Mouse (Mus musculus) kidney, postnatal 0 days (tissue): Measurements from ENCODE around the gene Nudt17. TPM values are rescaled to one million over a fixed set of nuclear protein-coding genes. Genes with fewer than 3 reads are reported as not detected.
"Not testable (repeated sequence)": the region's sequence is repeated elsewhere in the genome, so short reads cannot be mapped to it uniquely, and the experiment has no call there.

Experiments used
- ATAC-seq: fragments of 200-750 bp; cut with Nextera tagmentation; replicated peaks from 2 replicates; pipeline ENCODE4 v1.8.0; 2017; ENCODE audit warnings: low read depth, moderate number of reproducible peaks, moderate TSS enrichment, moderate library complexity; ENCODE audit not compliant: low FRiP score
- DNase-seq: peaks from one replicate; pipeline ENCODE4 v3.0.0-alpha.2; 2016; ENCODE audit warnings: low spot score
- H3K27ac ChIP-seq: fragments of 300-500 bp; sonication (generic); 2 replicates; pipeline ENCODE4 v1.5.1; 2014; ENCODE audit warnings: mild to moderate bottlenecking
- H3K27me3 ChIP-seq: fragments of 300-500 bp; sonication (generic); 2 replicates; pipeline ENCODE4 v1.6.1; 2014; ENCODE audit warnings: low read length, mixed read lengths; ENCODE audit not compliant: insufficient read depth
- H3K36me3 ChIP-seq: fragments of 300-500 bp; sonication (generic); 2 replicates; pipeline ENCODE4 v1.6.1; 2014; ENCODE audit warnings: low read length, mixed read lengths; ENCODE audit not compliant: insufficient read depth
- H3K4me1 ChIP-seq: fragments of 300-500 bp; sonication (generic); replicated peaks from 2 replicates; pipeline ENCODE4 v1.6.1; 2014; ENCODE audit warnings: antibody characterized with exemption, low read length, mixed read lengths; ENCODE audit not compliant: insufficient read depth
- H3K4me2 ChIP-seq: fragments of 300-500 bp; sonication (generic); 2 replicates; pipeline ENCODE4 v1.6.1; 2014; ENCODE audit warnings: mild to moderate bottlenecking, low read length, moderate library complexity, mixed read lengths
- H3K4me3 ChIP-seq: fragments of 300-500 bp; sonication (generic); replicated peaks from 2 replicates; pipeline ENCODE4 v1.5.1; 2014; ENCODE audit warnings: low read depth, low read length
- H3K9ac ChIP-seq: fragments of 300-500 bp; sonication (generic); 2 replicates; pipeline ENCODE4 v1.6.1; 2014; ENCODE audit warnings: low read depth, low read length
- H3K9me3 ChIP-seq: fragments of 300-500 bp; sonication (generic); replicated peaks from 2 replicates; pipeline ENCODE4 v1.6.1; 2016; ENCODE audit warnings: low read length, inconsistent platforms, mixed read lengths
- CTCF ChIP-seq: IDR thresholded peaks from 2 replicates; pipeline ENCODE4 v1.5.1; 2016; ENCODE audit warnings: antibody characterized with exemption, low read depth, mild to moderate bottlenecking, moderate library complexity
- WGBS: fragments of 180-500 bp; shearing (Covaris S2); extraction: QIAGEN DNeasy Blood & Tissue Kit; methylation state at CpG from one replicate; pipeline ENCODE4 v1.1.7; 2014; 5-methylcytosine and 5-hydroxymethylcytosine counted together
- polyA plus RNA-seq: library from polyadenylated mRNA; unstranded; fragments of >200 nt; fragmentation: Nextera tagmentation; extraction: Ambion mirVana; gene quantifications from 2 replicates; pipeline ENCODE4 v1.2.1, GENCODE M21; 2015

The Nudt17 gene
- polyA plus RNA-seq = 8.2 and 9.5 TPM in 2 replicates

- TF ChIP-seq CTCF = peak; percentile 98
- H3K27me3 ChIP-seq = no peaks in the 10 kb centered on the region
- H3K36me3 ChIP-seq = peaks cover 40% of the 10 kb centered on the region
- H3K4me3 ChIP-seq = peak within 1 kb of the TSS; percentile 43
- H3K4me2 ChIP-seq = peak within 1 kb of the TSS; percentile 91
- no peaks in the 10 kb centered on the region for H3K4me1 ChIP-seq
- ATAC-seq (peak; percentile 79), DNase-seq (peak; percentile 86)
- peak within 1 kb of the TSS; percentile 63 for H3K9ac ChIP-seq
- no peaks in the 10 kb centered on the region for H3K9me3 ChIP-seq
- WGBS = 4% methylated on average over 42 of the region's 42 CpGs
- no peak within 1 kb of the TSS for H3K27ac ChIP-seq
These were observed at the start of gene Nudt17 for GRCm38 (mm10) chr3:96707903-96708683. TSS of gene Nudt17 (minus strand) at chr3:96708562.

GRCm38 (mm10) chr3:96757691-96758090 lies 49.3 kb upstream of the Nudt17 start:
- Histone ChIP-seq H3K27me3 (no peaks in the 10 kb centered on the region), H3K4me3 (no peak overlapping the region), H3K27ac (no peak overlapping the region), H3K4me1 (no peaks in the 10 kb centered on the region), H3K36me3 (0 out of 2 replicates have a peak, but pooled peaks cover 3% of the 10 kb centered on the region), H3K9me3 (no peaks in the 10 kb centered on the region), H3K9ac (no peak overlapping the region), H3K4me2 (no peak overlapping the region)
- 85% methylated on average over 7 of the region's 7 CpGs for WGBS
- DNase-seq (no peak), ATAC-seq (no peak)
- no peak for TF ChIP-seq CTCF

GRCm38 (mm10) chr3:96755935-96756334 lies 47.6 kb upstream of the Nudt17 start:
- H3K4me3 ChIP-seq = no peak overlapping the region
- H3K9ac ChIP-seq = no peak overlapping the region
- H3K4me1 ChIP-seq = no peaks in the 10 kb centered on the region
- ATAC-seq = no peak
- no peaks in the 10 kb centered on the region for H3K9me3 ChIP-seq
- no peak overlapping the region for H3K27ac ChIP-seq
- WGBS = 76% methylated on average over 1 of the region's 1 CpGs
- DNase-seq = peak; percentile 14
- H3K36me3 ChIP-seq = 0 out of 2 replicates have a peak, but pooled peaks cover 3% of the 10 kb centered on the region
- no peaks in the 10 kb centered on the region for H3K27me3 ChIP-seq
- no peak for TF ChIP-seq CTCF
- H3K4me2 ChIP-seq = no peak overlapping the region

GRCm38 (mm10) chr3:96746829-96747228 lies 38.5 kb upstream of the Nudt17 start:
- no peaks in the 10 kb centered on the region for H3K27me3 ChIP-seq
- H3K36me3 ChIP-seq = no peaks in the 10 kb centered on the region
- 48% methylated on average over 1 of the region's 1 CpGs for WGBS
- no peak for ATAC-seq
- no peak overlapping the region for H3K4me2 ChIP-seq
- H3K4me1 ChIP-seq = no peaks in the 10 kb centered on the region
- DNase-seq = peak; percentile 21
- no peak overlapping the region for H3K4me3 ChIP-seq
- H3K9ac ChIP-seq = no peak overlapping the region
- H3K27ac ChIP-seq = no peak overlapping the region
- no peaks in the 10 kb centered on the region for H3K9me3 ChIP-seq
- no peak for TF ChIP-seq CTCF

- WGBS = 90% methylated on average over 3 of the region's 3 CpGs
- no peak overlapping the region for H3K4me3 ChIP-seq
- no peak for DNase-seq
- no peaks in the 10 kb centered on the region for H3K9me3 ChIP-seq
- ATAC-seq = no peak
- H3K9ac ChIP-seq = no peak overlapping the region
- no peaks in the 10 kb centered on the region for H3K36me3 ChIP-seq
- no peak overlapping the region for H3K4me2 ChIP-seq
- no peaks in the 10 kb centered on the region for H3K27me3 ChIP-seq
- TF ChIP-seq CTCF = no peak
- no peaks in the 10 kb centered on the region for H3K4me1 ChIP-seq
- H3K27ac ChIP-seq = no peak overlapping the region
These were observed 36.0 kb upstream of the Nudt17 start for GRCm38 (mm10) chr3:96744348-96744747.

- not testable (repeated sequence) for H3K4me3 ChIP-seq, H3K4me2 ChIP-seq, ATAC-seq, H3K27ac ChIP-seq, H3K9me3 ChIP-seq, H3K4me1 ChIP-seq, DNase-seq, H3K9ac ChIP-seq, H3K36me3 ChIP-seq, H3K27me3 ChIP-seq
These were observed 31.9 kb upstream of the Nudt17 start for GRCm38 (mm10) chr3:96740279-96740678.

- 0 out of 2 replicates have a peak, but pooled peaks have one; percentile 21 for ATAC-seq
- 0 out of 2 replicates have a peak, but pooled peaks cover 4% of the 10 kb centered on the region for H3K4me1 ChIP-seq
- no peak overlapping the region for H3K9ac ChIP-seq
- no peak overlapping the region for H3K4me3 ChIP-seq
- H3K27me3 ChIP-seq = no peaks in the 10 kb centered on the region
- no peak overlapping the region for H3K4me2 ChIP-seq
- no peaks in the 10 kb centered on the region for H3K9me3 ChIP-seq
- peak; percentile 56 for DNase-seq
- peak; percentile 59 for TF ChIP-seq CTCF
- no peak overlapping the region for H3K27ac ChIP-seq
- 95% methylated on average over 1 of the region's 1 CpGs for WGBS
- no peaks in the 10 kb centered on the region for H3K36me3 ChIP-seq
These were observed 29.6 kb upstream of the Nudt17 start for GRCm38 (mm10) chr3:96737995-96738394.
